Mouse (Mus musculus): ENCODE measurements at regions not wholly inside any gene's neighbourhood (a gene's known extent, or its start where the extent isn't known, plus 50 kb on each side); places are given as distances from the start of the nearest gene placed in this dataset.

- no peak for DNase-seq
Observed at GRCm38 (mm10) chr1:189990046-189990622, 68.0 kb upstream of the Smyd2 start.

- peak in 1 of 2 experiments; percentile 5 for DNase-seq
Observed at GRCm38 (mm10) chr1:189989376-189989775, 67.2 kb upstream of the Smyd2 start.

- DNase-seq = no peak
Observed at GRCm38 (mm10) chr1:189988864-189989263, 66.7 kb upstream of the Smyd2 start.

- DNase-seq = no peak
Observed at GRCm38 (mm10) chr1:189985516-189986205, 63.5 kb upstream of the Smyd2 start.

GRCm38 (mm10) chr1:189978244-189978643 lies 56.1 kb upstream of the Smyd2 start:
- no peak for DNase-seq

DNA sequence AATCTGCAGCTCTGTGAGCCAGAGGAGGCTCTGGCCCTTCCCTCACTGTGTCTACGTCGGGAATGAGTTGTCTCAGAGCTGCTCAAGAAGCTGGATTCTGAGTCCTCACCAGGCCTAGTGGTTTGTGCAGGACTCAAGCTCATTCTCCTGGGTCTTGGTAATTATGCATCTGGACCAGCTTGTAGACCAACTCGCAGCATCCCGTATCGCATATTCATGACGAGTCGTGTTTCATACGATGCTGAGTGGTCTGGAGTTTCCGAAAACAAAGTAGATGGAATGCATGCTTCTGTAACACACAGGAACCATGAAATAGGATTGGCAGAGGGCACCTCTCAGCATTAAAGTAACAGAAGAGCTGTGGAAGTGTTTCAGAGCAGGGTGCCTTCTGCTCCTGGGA lies 53.5 kb upstream of the Smyd2 start:
- no peak for DNase-seq

DNA sequence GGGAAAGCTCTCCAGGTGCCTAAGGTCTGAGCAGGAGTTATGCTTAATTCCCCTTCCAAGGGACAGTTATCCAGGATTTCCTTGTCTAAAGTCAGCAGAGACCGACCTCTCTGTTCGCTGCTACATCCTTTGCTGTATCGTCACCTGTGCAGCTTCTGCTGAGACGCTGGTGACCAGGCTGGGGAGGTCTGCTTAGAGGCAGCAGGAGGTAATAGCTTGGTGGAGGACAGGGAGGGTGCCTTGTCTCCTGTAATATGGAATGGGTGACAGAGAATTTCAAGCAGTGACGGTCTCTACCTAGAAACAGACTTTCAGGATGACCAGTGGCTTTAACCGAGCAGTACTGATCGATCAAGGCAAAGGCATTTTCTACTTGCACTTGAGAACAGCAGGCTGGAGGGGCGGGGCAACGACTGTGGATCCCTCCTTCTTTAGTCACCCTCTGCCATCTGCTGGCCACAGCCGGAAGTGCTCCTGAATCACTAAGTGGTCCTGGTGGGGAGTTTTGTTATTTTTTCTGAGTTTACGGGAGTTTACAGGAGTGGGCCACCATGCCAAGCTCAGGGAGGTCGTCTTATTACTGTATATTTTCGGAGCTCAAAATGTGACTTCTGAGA lies 50.7 kb upstream of the Smyd2 start:
- peak; percentile 87 to 95 for DNase-seq

Data from kidney, postnatal 25 days (tissue).